Mouse (Mus musculus) forebrain, embryonic 10.5 days (tissue): ENCODE data around the gene Ubr1. TPM values are rescaled to one million over a fixed set of nuclear protein-coding genes. Genes with fewer than 3 reads are reported as not detected.

Source experiments
- DNase-seq: peaks from one replicate; pipeline ENCODE4 v3.0.0-alpha.2; 2017; ENCODE audit warnings: low spot score; ENCODE audit errors: extremely low spot score
- H3K27ac ChIP-seq: fragments of 300-500 bp; sonication (generic); 2 replicates; pipeline ENCODE4 v1.5.1; 2016; ENCODE audit warnings: mild to moderate bottlenecking
- H3K27me3 ChIP-seq: fragments of 300-500 bp; sonication (generic); 2 replicates; pipeline ENCODE4 v1.6.1; 2016; ENCODE audit warnings: mild to moderate bottlenecking; ENCODE audit not compliant: poor library complexity, severe bottlenecking
- H3K36me3 ChIP-seq: fragments of 300-500 bp; sonication (generic); replicated peaks from 2 replicates; pipeline ENCODE4 v1.6.1; 2016; ENCODE audit warnings: mild to moderate bottlenecking, moderate library complexity
- H3K4me1 ChIP-seq: fragments of 300-500 bp; sonication (generic); 2 replicates; pipeline ENCODE4 v1.6.1; 2016
- H3K4me3 ChIP-seq: fragments of 300-500 bp; sonication (generic); 2 replicates; pipeline ENCODE4 v1.5.1; 2016; ENCODE audit warnings: mild to moderate bottlenecking, moderate library complexity
- H3K9me3 ChIP-seq: fragments of 300-500 bp; sonication (generic); 2 replicates; pipeline ENCODE4 v1.6.1; 2016; ENCODE audit warnings: mild to moderate bottlenecking, moderate library complexity
- WGBS: fragments of 180-500 bp; shearing (Covaris S2); methylation state at CpG from one replicate; pipeline ENCODE4 v1.1.7; 2016; 5-methylcytosine and 5-hydroxymethylcytosine counted together
- polyA plus RNA-seq: library from polyadenylated mRNA; unstranded; fragments of >200 nt; fragmentation: Nextera tagmentation; extraction: Ambion mirVana; gene quantifications from 2 replicates; pipeline ENCODE4 v1.2.1, GENCODE M21; 2016

Ubr1 gene
- polyA plus RNA-seq, 1 experiment from 2014 or later = 27.7 TPM

GRCm38 (mm10) chr2:120970045-120970539, 423 bp downstream of the Ubr1 start:
- H3K27ac ChIP-seq = peak overlapping the region; percentile 95
- no peaks in the 10 kb centered on the region for H3K9me3 ChIP-seq
- H3K4me1 ChIP-seq = peaks cover 21% of the 10 kb centered on the region
- peaks cover 7% of the 10 kb centered on the region; the same call in 1 of the 2 replicates for H3K27me3 ChIP-seq
- no peak for DNase-seq
- H3K4me3 ChIP-seq = peak overlapping the region; percentile 85
- WGBS = under 1% methylated on average over 23 of the region's 23 CpGs
- peaks cover 16% of the 10 kb centered on the region; the same call in 1 of the 2 replicates for H3K36me3 ChIP-seq

GRCm38 (mm10) chr2:120965486-120965885, 5.0 kb downstream of the Ubr1 start:
- no peaks in the 10 kb centered on the region for H3K27me3 ChIP-seq
- peaks cover 11% of the 10 kb centered on the region for H3K4me1 ChIP-seq
- WGBS = 93% methylated on average over 3 of the region's 3 CpGs
- H3K27ac ChIP-seq = no peak overlapping the region
- DNase-seq = no peak
- H3K9me3 ChIP-seq = no peaks in the 10 kb centered on the region
- H3K4me3 ChIP-seq = no peak overlapping the region
- H3K36me3 ChIP-seq = peaks cover 36% of the 10 kb centered on the region

DNA sequence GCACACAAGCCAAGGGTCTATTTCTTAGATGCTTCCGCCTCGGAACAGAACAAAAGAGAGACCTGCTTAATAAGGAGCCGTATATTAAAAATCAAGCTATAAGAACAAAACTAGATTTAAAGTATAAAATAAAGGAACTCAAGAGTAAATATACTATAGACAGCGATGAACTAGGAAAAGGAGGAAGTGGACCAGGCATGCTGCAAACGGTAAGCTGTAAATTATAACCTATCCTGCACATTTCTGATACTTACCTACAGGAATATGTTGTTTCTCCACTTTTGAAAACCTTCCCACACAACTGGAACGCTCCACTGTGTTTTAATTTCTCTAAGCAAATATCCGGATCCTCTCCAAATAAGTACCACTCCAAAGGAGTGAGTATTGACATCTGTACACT, 7.4 kb downstream of the Ubr1 start:
- peaks cover 54% of the 10 kb centered on the region for H3K36me3 ChIP-seq
- no peak overlapping the region for H3K4me3 ChIP-seq
- H3K27me3 ChIP-seq = no peaks in the 10 kb centered on the region
- WGBS = 96% methylated on average over 7 of the region's 7 CpGs
- H3K4me1 ChIP-seq = no peaks in the 10 kb centered on the region
- DNase-seq = no peak
- no peaks in the 10 kb centered on the region for H3K9me3 ChIP-seq
- no peak overlapping the region for H3K27ac ChIP-seq

DNA sequence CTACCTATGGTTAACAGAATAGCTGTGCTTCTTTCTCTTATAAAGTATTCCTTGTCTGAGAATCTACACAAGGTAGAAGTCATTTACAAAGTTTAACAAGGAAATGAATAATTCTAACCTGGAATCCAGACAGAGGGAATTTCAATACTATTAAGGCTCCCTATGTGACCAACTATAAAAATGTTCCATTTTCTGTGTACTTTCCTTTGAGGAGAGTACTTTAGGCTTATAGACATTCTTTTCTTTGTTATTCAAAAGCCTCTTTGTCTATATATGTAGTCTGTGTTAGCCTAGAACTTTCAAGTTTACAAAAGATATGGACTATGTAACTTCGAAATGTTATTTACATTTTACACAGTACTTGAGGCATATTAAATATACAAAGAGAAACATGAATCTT, 10.3 kb downstream of the Ubr1 start:
- Histone ChIP-seq H3K9me3 (no peaks in the 10 kb centered on the region), H3K27me3 (no peaks in the 10 kb centered on the region), H3K4me1 (no peaks in the 10 kb centered on the region), H3K36me3 (peaks cover 47% of the 10 kb centered on the region), H3K4me3 (no peak overlapping the region), H3K27ac (no peak overlapping the region)
- WGBS = 91% methylated on average over 1 of the region's 1 CpGs
- DNase-seq = no peak

DNA sequence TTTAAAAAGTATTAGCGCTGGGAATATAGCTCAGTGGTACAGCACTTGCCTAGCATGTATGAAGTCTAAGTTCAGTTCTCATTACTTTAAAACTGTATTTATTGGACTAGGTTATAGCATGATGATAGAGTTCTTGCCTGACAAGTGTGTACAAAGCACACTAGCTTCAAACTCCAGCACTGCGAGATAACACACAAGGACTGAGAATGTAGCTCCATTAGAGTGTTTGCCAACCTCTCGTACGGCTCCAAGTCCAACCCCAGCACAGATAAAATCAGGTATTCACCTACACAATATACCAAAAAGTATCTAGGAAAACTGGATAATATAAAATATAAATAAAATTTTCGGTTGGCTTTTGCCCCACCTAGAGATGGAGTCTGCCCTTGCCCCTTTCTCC, 10.7 kb downstream of the Ubr1 start:
- Histone ChIP-seq H3K4me1 (no peaks in the 10 kb centered on the region), H3K9me3 (no peaks in the 10 kb centered on the region), H3K36me3 (peaks cover 52% of the 10 kb centered on the region), H3K4me3 (no peak overlapping the region), H3K27ac (no peak overlapping the region), H3K27me3 (no peaks in the 10 kb centered on the region)
- no peak for DNase-seq
- 94% methylated on average over 5 of the region's 5 CpGs for WGBS

GRCm38 (mm10) chr2:120959363-120959762, 11.2 kb downstream of the Ubr1 start:
- H3K36me3 ChIP-seq = peaks cover 56% of the 10 kb centered on the region
- no peak overlapping the region for H3K27ac ChIP-seq
- H3K9me3 ChIP-seq = no peaks in the 10 kb centered on the region
- 93% methylated on average over 2 of the region's 2 CpGs for WGBS
- H3K27me3 ChIP-seq = no peaks in the 10 kb centered on the region
- no peaks in the 10 kb centered on the region for H3K4me1 ChIP-seq
- DNase-seq = no peak
- no peak overlapping the region for H3K4me3 ChIP-seq

DNA sequence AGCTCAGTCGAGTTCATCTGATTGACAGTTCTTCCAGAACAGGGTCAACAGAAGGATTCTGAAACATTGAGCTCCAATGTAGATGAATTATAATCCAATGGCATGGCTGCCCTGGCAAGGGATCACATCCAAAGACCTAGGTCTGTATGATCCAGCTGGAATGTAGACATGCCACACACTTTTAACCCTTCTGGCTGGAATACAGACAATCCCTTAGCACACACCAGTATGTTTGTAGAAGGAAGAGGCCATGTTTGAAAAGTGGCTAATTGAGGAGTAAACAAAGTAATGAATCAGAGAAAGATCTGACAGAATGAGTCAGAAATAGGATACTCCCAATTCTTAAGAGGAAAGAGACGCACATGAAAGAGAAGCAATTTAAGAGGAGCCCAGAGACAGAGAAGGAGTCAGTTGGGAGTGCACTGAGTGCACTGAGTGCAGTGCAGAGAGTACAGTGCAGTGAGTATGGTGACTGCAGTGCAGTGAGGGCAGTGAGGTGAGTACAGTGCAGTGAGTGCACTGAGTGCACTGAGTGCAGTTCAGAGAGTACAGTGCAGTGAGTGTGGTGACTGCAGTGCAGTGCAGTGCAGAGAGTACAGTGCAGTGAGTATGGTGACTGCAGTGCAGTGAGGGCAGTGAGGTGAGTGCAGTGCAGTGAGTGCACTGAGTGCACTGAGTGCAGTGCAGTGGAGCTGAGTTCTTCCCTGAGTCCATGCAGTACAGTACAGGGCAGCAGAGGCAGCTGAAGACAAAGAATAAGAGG, 18.2 kb downstream of the Ubr1 start:
- H3K36me3 ChIP-seq = peaks cover 72% of the 10 kb centered on the region

DNA sequence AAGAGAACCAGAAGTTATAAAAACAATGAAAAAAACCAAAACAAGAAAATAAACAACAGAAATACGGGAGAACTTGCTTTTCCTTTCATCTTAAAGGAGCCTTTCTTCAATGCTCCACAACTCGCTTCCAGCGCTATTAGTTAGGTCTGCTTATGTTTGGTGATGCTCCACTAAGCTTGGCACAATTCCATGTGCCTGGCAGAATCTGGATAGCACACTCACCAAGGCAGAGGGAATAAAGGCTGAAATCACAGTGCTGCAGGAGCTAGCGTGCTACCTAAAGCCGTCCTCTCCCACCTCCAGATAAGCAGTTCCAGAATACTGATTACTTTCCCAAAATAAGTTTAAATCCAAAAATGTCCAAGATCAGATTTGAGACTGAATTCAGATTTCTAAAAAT, 19.3 kb downstream of the Ubr1 start:
- no peak overlapping the region for H3K27ac ChIP-seq
- H3K4me3 ChIP-seq = no peak overlapping the region
- H3K9me3 ChIP-seq = no peaks in the 10 kb centered on the region
- no peaks in the 10 kb centered on the region for H3K4me1 ChIP-seq
- H3K36me3 ChIP-seq = peaks cover 78% of the 10 kb centered on the region
- no peaks in the 10 kb centered on the region for H3K27me3 ChIP-seq
- 91% methylated on average over 5 of the region's 5 CpGs for WGBS
- DNase-seq = no peak

More for the DNA sequence above, 18.2 kb downstream of the Ubr1 start:
- H3K27me3 ChIP-seq = no peaks in the 10 kb centered on the region
- WGBS = 87% methylated on average over 2 of the region's 2 CpGs
- no peak overlapping the region for H3K4me3 ChIP-seq
- H3K4me1 ChIP-seq = no peaks in the 10 kb centered on the region
- H3K9me3 ChIP-seq = no peaks in the 10 kb centered on the region
- no peak overlapping the region for H3K27ac ChIP-seq
- no peak for DNase-seq

DNA sequence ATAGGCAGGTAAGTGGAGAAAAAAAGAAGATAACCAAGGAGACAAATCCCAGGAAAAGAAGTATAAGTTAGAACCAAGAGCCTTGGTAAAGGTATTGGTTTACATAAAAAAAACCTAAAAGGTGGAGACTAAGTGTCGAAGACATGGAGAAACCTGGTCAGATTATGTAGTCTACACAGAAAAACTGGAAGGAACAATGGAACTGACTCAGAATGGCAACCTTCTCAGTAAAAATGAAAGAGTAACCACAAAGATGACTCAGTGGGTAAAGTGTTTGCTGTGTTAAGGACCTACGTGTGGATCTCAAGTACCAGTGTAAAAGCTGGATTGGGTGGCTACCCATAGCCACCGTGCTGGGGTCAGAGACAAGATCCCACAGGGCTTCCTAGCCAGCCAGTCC, 37.5 kb downstream of the Ubr1 start:
- H3K36me3 ChIP-seq = peaks cover 91% of the 10 kb centered on the region
- H3K9me3 ChIP-seq = no peaks in the 10 kb centered on the region
- 90% methylated on average over 3 of the region's 3 CpGs for WGBS

DNA sequence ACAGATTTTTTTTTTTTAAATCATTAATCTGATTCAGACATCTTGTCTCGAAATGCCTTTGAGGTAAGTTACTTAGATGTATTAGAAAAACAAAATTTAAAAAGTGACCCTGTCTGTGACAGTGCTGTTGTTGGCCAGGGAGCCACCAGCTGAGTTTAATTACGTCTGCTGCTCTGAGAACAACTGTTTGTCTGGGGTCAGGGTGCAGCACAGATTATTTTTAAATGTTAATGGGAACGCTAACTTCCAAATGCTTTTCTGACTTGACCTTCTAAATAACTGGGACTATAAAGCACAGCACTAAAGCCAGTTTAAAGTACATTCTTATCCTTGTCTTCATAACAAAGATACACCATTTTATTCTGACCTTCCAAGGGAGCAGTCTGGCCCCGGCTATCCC, 61.0 kb downstream of the Ubr1 start:
- Histone ChIP-seq H3K27ac (no peak overlapping the region), H3K4me3 (no peak overlapping the region), H3K36me3 (peaks cover 64% of the 10 kb centered on the region), H3K4me1 (no peaks in the 10 kb centered on the region), H3K27me3 (no peaks in the 10 kb centered on the region), H3K9me3 (no peaks in the 10 kb centered on the region)
- no peak for DNase-seq
- 64% methylated on average over 4 of the region's 4 CpGs for WGBS

More for the DNA sequence above, 37.5 kb downstream of the Ubr1 start:
- Histone ChIP-seq H3K4me3 (no peak overlapping the region), H3K27me3 (no peaks in the 10 kb centered on the region), H3K27ac (no peak overlapping the region), H3K4me1 (no peaks in the 10 kb centered on the region)
- DNase-seq = no peak

- 99% methylated on average over 3 of the region's 3 CpGs for WGBS
- DNase-seq = no peak
- Histone ChIP-seq H3K9me3 (no peaks in the 10 kb centered on the region), H3K36me3 (peaks cover 96% of the 10 kb centered on the region), H3K4me3 (no peak overlapping the region), H3K4me1 (no peaks in the 10 kb centered on the region), H3K27me3 (no peaks in the 10 kb centered on the region), H3K27ac (no peak overlapping the region)
Measured at GRCm38 (mm10) chr2:120896361-120896760, 74.2 kb downstream of the Ubr1 start.

DNA sequence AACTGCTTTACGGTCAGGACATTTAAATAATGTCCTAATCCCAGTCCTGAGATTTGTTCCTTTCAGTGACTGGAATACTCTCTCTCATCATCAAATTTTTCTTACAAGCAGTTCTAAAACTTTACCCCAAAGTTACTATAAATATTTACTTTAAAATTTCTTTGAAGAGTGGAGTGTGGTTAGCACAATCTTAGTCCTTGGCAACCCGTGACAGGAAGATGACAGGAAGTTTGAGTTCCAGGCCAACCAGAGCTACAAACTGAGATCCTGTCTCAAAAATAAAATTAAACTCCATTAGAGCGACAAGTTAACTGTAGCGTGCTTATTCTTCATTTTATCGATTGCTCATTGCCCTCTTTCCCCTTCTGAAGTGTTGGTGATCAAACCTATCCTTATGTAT, 82.9 kb downstream of the Ubr1 start:
- Histone ChIP-seq H3K4me1 (no peaks in the 10 kb centered on the region), H3K27ac (no peak overlapping the region), H3K36me3 (peaks cover 81% of the 10 kb centered on the region), H3K4me3 (no peak overlapping the region), H3K9me3 (no peaks in the 10 kb centered on the region), H3K27me3 (no peaks in the 10 kb centered on the region)
- DNase-seq = no peak
- WGBS = 93% methylated on average over 5 of the region's 5 CpGs

DNA sequence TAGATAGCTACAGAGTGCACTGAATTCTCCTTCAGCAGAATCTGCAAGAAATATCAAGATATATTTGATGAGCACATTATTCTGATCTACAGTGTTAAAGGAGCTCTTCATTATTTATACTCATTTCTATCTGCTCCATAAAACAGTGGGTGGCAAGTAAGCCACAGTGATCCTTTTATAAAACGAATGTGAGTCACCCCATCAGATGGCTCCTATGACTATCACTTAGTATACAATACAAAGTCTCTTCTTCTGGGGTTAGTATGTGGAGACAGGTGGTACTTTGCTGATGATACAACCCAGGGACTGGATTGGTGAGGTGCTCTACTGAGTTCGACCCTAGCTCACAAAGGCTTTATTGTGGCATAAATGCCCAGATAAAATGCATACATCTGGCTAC, 97.3 kb downstream of the Ubr1 start:
- no peaks in the 10 kb centered on the region for H3K27me3 ChIP-seq
- no peaks in the 10 kb centered on the region for H3K9me3 ChIP-seq
- no peak overlapping the region for H3K27ac ChIP-seq
- H3K4me1 ChIP-seq = no peaks in the 10 kb centered on the region
- H3K36me3 ChIP-seq = peaks cover 82% of the 10 kb centered on the region
- no peak for DNase-seq
- no peak overlapping the region for H3K4me3 ChIP-seq
- WGBS = 90% methylated on average over 2 of the region's 2 CpGs
